ENCODE assay signal across 16 mouse cellular contexts in genomic region chr4:137940061-137940460, GRCm38 (mm10). TPM values are rescaled to one million over a fixed set of nuclear protein-coding genes. Genes with fewer than 3 reads are reported as not detected.
A peak's percentile ranks its signal among the peaks of the same experiment; 100 is the strongest.
DNase-seq lines count a peak whose midpoint lies in the region; ATAC-seq and TF ChIP-seq lines count a peak whose summit lies in the region.
"Had no signal": no experiment of that assay in that cellular context is flagged by ENCODE, and none has a peak within 500 bp of the region (broad histone marks: within the 10 kb centered on the region; RNA-seq: fewer than 3 reads in every experiment).

No protein-coding gene starts in this region.

- TF ChIP-seq POLR2A in cortical plate, adult 2 months (IDR thresholded peaks at IDR 0.05; ENCODE audit: extremely low read depth, insufficient read depth, low read length): no peak

- H3K36me3 ChIP-seq in hindbrain, embryonic 10.5 days: peaks cover 95% of the 10 kb centered on the region
- H3K36me3 ChIP-seq in hindbrain, embryonic 11.5 days (ENCODE audit: control insufficient read depth, insufficient read depth, low read length): no peaks in the 10 kb centered on the region
- peaks cover 87% of the 10 kb centered on the region for H3K36me3 ChIP-seq in E14TG2a.4 (ENCODE audit: insufficient read depth, low read length)

- ATAC-seq in hindbrain, embryonic 11.5 days (ENCODE audit: low FRiP score): no peak
- ATAC-seq: activated CD4-positive, CD25-positive, alpha-beta regulatory T cell, adult 4 months had no signal

- H3K9me3 ChIP-seq in hindbrain, embryonic 10.5 days: no peaks in the 10 kb centered on the region
- no peaks in the 10 kb centered on the region for H3K9me3 ChIP-seq in hindbrain, embryonic 11.5 days (ENCODE audit: control insufficient read depth, low read length)
- H3K9me3 ChIP-seq in E14TG2a.4 (ENCODE audit: low read length): no peaks in the 10 kb centered on the region
- H3K9me3 ChIP-seq: heart, embryonic 15.5 days; midbrain, embryonic 12.5 days had no signal

- H3K9ac ChIP-seq in hindbrain, embryonic 11.5 days (ENCODE audit: low read depth, low read length): no peak overlapping the region
- H3K9ac ChIP-seq: heart, embryonic 15.5 days; midbrain, embryonic 12.5 days had no signal

- TF ChIP-seq CTCF in E14TG2a.4 (conservative IDR thresholded peaks at IDR 0.05; ENCODE audit: low read length): no peak
- TF ChIP-seq CTCF in cortical plate, adult 2 months (IDR thresholded peaks at IDR 0.05; ENCODE audit: extremely low read depth, insufficient read depth, low read length): no peak

- 88% methylated on average over 10 of the region's 10 CpGs for WGBS in hindbrain, embryonic 10.5 days
- 85% methylated on average over 10 of the region's 10 CpGs for WGBS in hindbrain, embryonic 11.5 days

- H3K4me3 ChIP-seq in hindbrain, embryonic 10.5 days: no peak overlapping the region
- H3K4me3 ChIP-seq in hindbrain, embryonic 11.5 days (ENCODE audit: low read depth, low read length): no peak overlapping the region
- 0 out of 2 replicates have a peak overlapping the region, but pooled peaks have one; percentile 32 for H3K4me3 ChIP-seq in E14TG2a.4 (replicated peaks; ENCODE audit: low read length)
- no peak overlapping the region for H3K4me3 ChIP-seq in cortical plate, adult 2 months (ENCODE audit: insufficient read depth, low read length)
- H3K4me3 ChIP-seq: heart, embryonic 15.5 days; midbrain, embryonic 12.5 days had no signal

- H3K27ac ChIP-seq in hindbrain, embryonic 10.5 days: peak overlapping the region; percentile 46; the same call in 1 of the 2 replicates
- H3K27ac ChIP-seq in hindbrain, embryonic 11.5 days (ENCODE audit: low read depth, low read length): no peak overlapping the region
- peak overlapping the region; percentile 6; the same call in 1 of the 2 replicates for H3K27ac ChIP-seq in cortical plate, adult 2 months (ENCODE audit: insufficient read depth, low read length)
- H3K27ac ChIP-seq: heart, embryonic 15.5 days; midbrain, embryonic 12.5 days; stomach, postnatal 0 days had no signal

- H3K4me1 ChIP-seq in hindbrain, embryonic 10.5 days (replicated peaks): peaks cover 20% of the 10 kb centered on the region
- no peaks in the 10 kb centered on the region; the same call in 1 of the 2 replicates for H3K4me1 ChIP-seq in hindbrain, embryonic 11.5 days (replicated peaks; ENCODE audit: control insufficient read depth, insufficient read depth, low read length)
- peaks cover 76% of the 10 kb centered on the region for H3K4me1 ChIP-seq in E14TG2a.4 (replicated peaks; ENCODE audit: low read depth, low read length)
- peaks cover 10% of the 10 kb centered on the region for H3K4me1 ChIP-seq in cortical plate, adult 2 months (ENCODE audit: control insufficient read depth, insufficient read depth, low read length)
- H3K4me1 ChIP-seq: heart, embryonic 15.5 days had no signal

- H3K4me2 ChIP-seq in hindbrain, embryonic 11.5 days (replicated peaks; ENCODE audit: low read depth, low read length): no peak overlapping the region
- H3K4me2 ChIP-seq: heart, embryonic 15.5 days; midbrain, embryonic 12.5 days had no signal

- no peak for DNase-seq in hindbrain, embryonic 10.5 days (ENCODE audit: low spot score)
- no peak for DNase-seq in hindbrain, embryonic 11.5 days (ENCODE audit: low spot score)
- DNase-seq in cerebellum, adult 11 months: peak; percentile 73
- DNase-seq in urinary bladder, adult 18-20 months (ENCODE audit: low spot score in 2 of 2): no peak
- DNase-seq in spleen, postnatal 36 days (ENCODE audit: low spot score in 2 of 2): no peak
- no peak for DNase-seq in spleen, postnatal 10 days (ENCODE audit: low spot score in 2 of 2)
- DNase-seq: gastrocnemius, postnatal 10 days; kidney, postnatal 10 days; right cerebral cortex, postnatal 4 days; thymus, postnatal 4 days had no signal

- H3K27me3 ChIP-seq in hindbrain, embryonic 10.5 days (ENCODE audit: insufficient read depth, poor library complexity, severe bottlenecking): no peaks in the 10 kb centered on the region
- H3K27me3 ChIP-seq in hindbrain, embryonic 11.5 days (ENCODE audit: control insufficient read depth, insufficient read depth, low read length): no peaks in the 10 kb centered on the region
- H3K27me3 ChIP-seq in E14TG2a.4 (ENCODE audit: insufficient read depth, low read length): no peaks in the 10 kb centered on the region
- H3K27me3 ChIP-seq: heart, embryonic 15.5 days; midbrain, embryonic 12.5 days had no signal

RNA-seq across cellular contexts. Expression of gene Eif4g3, which starts 52.8 kb away (rescaled TPM):
- polyA plus RNA-seq in hindbrain, embryonic 10.5 days (2016; fragmentation: Nextera tagmentation; extraction: Ambion mirVana): 38.1 and 42.4 TPM in 2 replicates
- 46.4 and 56.9 TPM in 2 replicates for polyA plus RNA-seq in hindbrain, embryonic 11.5 days (2014; fragmentation: Nextera tagmentation; extraction: Ambion mirVana)
- polyA plus RNA-seq in cortical plate, adult 2 months (2012; rRNA removed): 148 and 164 TPM in 2 replicates
